Mouse (Mus musculus) spleen, postnatal 14 days (tissue): ENCODE measurements around the gene Rab29.
"Not testable (repeated sequence)": the region's sequence is repeated elsewhere in the genome, so short reads cannot be mapped to it uniquely, and the experiment has no call there.

Experiments used
- DNase-seq, 2 experiments: peaks; one replicate each; pipeline ENCODE4 v3.0.0; 2021 to 2022; ENCODE audit warnings: low spot score in 2 of 2

Rab29 gene

GRCm38 (mm10) chr1:131867093-131867945 is at the start of gene Rab29:
Rab29 (plus strand) TSS chr1:131867224.
- peak; percentile 74 to 85 for DNase-seq

- DNase-seq: not testable (repeated sequence)
Measured at GRCm38 (mm10) chr1:131820353-131820752, 46.7 kb upstream of the Rab29 start.

DNA sequence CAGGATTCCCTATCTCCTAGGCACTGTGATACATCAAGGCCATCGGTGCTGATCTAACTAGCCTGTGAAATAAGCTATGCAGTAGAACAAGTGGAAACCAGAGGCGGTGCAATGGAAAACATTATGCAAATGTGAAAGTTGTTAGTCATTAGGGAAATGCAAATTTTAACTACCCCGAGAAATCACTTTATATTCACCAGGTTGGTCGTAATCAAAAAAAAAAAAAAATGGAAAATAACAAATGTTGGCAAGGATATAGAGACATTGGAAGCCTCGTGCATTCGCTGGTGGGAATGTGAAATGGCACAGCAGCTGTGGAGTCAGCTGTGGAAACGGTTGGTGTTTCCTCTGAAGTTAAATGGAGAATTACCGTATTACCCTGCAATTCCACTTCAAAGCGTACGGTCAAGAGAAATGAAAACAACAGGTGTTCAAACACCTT is 46.1 kb upstream of the Rab29 start:
- no peak for DNase-seq

GRCm38 (mm10) chr1:131822292-131822691 is 44.7 kb upstream of the Rab29 start:
- no peak for DNase-seq

- no peak for DNase-seq
Measured at GRCm38 (mm10) chr1:131822856-131823492, 44.0 kb upstream of the Rab29 start.

DNA sequence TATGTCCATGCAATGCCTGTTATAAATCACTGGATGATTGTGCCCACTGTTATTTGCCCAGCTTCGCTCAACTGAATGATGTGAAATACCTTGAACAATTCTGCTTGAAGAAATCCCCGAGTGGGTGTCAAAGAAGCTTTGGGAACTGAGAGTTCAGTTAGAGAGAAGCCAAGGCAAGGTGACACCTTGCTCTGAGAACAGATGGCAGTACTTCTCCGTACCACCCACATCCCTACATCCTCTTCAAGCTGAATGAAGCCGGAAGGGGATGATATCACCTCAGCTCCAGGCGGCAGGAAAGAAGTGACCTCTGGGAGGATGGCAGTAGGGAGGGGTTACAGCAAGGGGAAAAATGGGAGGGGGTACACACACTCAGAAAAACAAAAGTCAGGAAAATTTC is 43.5 kb upstream of the Rab29 start:
- DNase-seq: no peak

DNA sequence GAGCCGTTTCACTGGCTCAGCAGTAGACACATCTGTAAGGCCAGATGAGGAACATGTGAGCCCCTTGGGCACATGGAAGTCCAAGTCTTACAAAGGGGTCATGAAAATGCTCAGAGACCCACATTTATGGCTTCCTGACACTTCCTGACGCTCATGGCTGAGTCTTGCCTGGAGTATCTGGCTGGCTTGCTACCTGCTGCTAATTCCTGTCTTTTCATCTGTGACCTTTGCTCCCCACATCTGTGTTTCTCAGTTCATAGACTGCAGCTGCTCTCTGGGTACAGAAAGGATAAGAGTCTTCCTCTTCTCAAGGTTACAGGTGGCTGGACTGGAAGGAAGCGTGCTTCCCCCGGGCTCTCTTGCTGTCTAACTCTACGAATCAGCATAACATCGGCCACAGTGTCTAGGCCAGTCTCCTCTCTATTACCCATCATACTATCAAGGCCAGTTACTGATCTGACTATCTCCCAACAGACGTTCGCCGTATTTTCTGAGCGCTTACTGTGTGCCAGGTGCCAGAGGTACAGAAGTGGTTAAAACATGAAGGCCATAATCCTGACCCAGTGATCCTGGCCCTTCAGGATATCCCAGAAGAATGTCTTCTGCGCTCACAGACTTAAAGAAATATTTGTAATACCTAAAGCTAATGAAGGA is 42.4 kb upstream of the Rab29 start:
- no peak for DNase-seq

DNA sequence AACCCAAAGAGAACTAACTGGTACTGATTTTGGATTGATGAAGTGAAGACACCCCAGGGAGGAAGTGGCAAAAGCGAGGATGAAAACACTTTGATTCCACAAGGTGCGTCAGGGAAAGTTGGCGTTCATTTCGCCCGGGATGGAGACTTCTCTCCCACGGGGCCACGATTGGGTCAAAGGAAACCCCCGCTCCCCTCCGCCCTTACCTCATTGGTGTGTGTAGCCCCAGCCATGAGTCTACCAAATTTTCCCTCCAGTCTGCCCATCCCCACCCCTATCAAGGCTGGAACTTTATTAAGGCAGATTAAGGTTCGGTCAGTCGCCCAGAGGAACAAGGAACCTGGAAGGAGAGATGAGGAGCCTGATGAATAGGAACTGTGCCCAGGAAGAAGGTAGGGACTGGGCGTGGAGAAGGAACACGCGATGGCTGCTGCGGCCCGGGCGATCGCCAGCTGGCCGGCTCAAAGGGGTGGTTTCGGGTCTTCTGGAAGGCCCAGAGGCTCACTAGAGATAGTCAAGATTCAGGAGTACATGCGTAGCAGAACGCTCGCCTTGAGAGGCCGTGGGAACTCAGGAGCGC is 39.7 kb upstream of the Rab29 start, which contains the start of gene Slc41a1:
TSS of gene Slc41a1 (plus strand) at position 287 of the 580 bp plus-strand sequence.
- DNase-seq: no peak

DNA sequence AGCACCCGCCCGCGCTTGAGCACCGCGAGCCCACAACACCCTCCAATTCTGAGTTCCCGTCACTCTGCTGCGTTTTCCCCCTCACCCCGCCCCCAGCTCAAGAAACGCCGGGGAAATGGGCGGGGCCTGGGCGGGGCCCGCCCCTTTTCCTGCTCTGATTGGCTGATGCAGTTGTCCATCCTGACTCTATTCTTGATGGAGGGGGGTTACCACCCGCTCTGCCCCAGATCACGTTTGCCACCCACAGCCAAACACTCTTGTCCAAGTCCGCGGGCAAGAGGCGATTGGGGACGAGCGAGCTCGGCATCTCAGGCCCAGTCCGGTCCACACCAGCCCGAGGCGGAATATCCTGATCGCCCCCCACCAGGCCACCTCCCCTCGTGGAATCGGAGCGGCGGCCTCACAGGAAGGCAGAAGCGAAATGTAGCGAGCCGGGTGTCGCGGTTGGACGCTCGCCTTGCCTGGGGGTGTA is 39.2 kb upstream of the Rab29 start:
- peak; percentile 79 to 80 for DNase-seq

DNA sequence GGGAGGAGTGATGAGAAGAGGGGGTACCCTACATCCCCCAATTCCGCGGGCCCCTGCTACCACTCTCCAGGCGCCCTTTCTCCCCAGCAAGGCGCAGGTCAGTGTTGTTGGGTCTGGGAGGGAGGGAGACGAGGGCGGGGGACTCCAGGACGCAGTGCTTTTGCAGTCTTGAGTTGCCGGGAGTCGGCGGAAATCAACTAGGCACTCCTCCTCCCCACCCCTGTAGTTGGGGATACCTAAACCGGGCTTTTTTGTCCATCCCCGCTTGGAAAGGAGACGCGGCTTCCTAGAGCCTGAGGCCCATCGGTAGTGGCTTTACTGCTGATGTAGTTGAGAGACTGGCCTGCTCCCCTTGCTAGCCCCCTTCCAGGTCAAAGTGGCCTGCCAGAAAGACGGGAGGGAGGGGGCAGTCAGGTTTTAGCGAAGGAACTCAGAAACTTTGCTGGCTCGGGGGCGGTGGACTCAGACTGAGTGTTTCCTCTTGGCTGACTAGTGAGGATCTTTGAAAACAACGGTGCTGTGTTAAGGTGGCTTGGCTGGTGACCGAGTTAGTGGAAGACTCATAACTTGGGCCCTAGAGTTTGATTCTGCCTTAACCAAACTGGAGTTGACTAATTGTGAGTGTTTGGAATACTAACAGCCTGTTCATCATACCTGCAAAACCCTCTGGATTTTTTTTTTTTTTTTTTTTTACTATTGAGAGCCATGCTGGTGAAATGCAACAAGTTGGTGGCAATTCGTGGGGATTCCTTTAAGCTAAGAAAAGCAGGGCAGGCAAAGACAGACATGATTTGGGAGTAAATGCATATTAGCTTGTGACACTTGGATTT is 38.5 kb upstream of the Rab29 start:
- peak in 1 of 2 experiments; percentile 2 for DNase-seq

DNA sequence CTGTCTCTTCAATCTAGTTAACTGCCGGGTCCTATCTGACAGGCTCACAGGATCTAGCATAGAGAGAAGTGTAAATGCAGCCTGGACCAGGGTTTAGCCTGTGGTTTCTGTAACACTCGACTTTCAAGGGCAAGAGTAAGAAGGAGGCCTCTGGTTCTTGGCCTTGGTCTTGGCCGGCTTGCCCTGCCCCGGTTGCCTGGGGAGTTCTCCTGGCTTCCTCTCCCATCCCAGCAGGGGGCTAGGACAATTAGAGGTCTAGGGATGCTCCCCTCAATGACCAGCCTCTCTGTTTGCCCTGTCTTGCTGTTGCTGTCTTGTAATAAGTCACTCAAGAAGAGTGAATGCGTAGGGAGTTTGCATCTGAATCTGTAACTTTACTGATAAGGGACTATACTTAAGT is 37.7 kb upstream of the Rab29 start:
- DNase-seq: no peak

GRCm38 (mm10) chr1:131830561-131830960 is 36.5 kb upstream of the Rab29 start:
- DNase-seq: no peak

DNA sequence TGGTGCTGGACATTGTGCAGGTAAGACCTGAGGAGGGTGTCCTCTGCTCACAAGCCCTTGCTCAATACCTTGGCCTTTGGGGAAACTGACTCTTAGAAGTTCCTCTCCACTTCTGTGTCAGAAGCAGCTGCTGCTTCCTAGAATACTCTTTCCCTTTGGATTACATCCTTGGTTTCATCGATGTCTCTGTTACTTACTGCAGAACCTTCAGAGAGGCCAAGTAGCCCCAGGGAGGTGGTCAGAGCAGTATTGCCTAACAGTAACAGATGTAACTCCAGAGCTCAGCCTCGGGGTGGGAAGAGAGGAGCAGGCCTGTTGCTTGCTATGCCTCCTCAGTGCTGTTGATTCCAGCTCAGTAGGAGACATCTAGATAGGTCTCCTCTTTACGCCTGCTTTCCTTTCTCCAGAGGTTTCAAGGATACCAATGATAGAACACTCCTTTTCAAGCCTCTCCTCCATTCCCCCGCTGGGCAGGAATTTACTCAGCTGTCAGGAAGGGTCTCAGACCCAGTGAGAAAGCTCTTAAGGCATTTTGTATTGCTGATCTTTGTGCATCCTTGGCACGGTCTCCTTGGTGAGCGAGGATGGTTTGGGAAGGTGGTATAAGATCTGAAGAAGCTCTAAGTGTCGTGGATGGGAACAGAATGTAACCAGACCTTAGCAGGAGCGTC is 35.9 kb upstream of the Rab29 start:
- no peak for DNase-seq

- DNase-seq: no peak
Measured at GRCm38 (mm10) chr1:131837035-131837434, 30.0 kb upstream of the Rab29 start.

DNA sequence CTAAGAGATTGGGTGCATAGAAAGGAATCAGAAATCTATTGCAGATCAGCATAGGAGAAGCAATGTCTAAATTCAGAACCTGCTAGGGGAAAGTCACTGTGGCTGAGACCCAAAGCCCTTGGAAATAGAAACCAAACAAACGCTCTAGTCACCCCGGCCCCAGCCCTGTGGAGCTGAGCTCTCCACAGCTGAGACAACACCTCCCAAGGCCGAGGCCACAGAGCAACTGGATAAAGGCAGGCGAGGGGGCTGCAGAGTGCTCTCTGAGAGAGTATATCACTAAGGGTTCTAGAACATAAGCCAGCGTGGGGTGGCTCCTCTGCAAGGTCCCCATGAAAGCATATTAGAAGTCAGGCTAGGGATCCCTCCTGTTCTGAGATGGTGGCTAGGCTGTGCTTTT is 28.5 kb upstream of the Rab29 start:
- DNase-seq: no peak

DNA sequence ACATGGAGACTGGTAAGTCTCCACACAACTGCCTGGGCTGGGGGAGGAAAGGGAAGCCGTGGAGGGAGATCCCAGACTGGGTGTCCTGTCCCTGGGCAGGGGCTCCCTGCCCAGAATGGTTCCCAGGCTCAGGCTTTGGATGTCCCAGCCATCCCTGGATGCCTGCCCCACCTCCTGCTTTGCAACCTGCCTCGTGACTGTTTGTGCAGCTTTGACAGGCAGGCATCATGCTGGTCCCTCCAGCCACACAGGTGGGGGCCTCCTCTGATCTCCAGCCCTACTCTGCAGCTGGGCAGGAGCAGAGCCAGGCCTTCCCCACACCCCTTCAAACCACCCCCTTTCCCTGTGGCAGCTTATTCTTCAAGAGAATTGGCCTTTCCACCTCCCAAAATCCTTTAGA is 27.7 kb upstream of the Rab29 start:
- DNase-seq: no peak

- no peak for DNase-seq
Measured at GRCm38 (mm10) chr1:131842221-131842620, 24.8 kb upstream of the Rab29 start.

GRCm38 (mm10) chr1:131843758-131844157 is 23.3 kb upstream of the Rab29 start:
- DNase-seq: no peak

GRCm38 (mm10) chr1:131844883-131845282 is 22.1 kb upstream of the Rab29 start:
- no peak for DNase-seq

DNA sequence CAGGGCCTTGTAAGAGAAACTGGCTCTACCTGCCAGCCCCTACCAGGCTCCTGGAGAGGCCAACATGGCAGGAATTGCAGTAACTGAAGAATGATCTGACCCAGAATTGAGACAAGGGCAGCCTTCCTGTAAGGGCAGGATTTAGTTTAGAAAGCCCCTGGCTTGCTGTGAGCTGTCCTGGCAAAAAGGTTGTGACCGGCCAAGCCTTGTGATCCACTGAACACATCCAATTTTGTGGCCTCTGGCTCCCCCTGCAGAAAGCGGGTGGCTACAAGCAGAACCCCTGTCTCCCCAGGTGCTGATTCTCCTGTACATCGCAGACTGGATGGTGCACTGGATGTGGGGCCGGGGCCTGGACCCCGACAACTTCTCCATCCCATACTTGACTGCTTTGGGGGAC is 20.8 kb upstream of the Rab29 start:
- peak; percentile 21 to 42 for DNase-seq

GRCm38 (mm10) chr1:131861811-131862210 is 5.2 kb upstream of the Rab29 start:
- no peak for DNase-seq
